Mouse (Mus musculus) erythroblast, embryonic 14.5 days (primary cell): ENCODE results near the gene Ntm.

Experiments
- GATA1 ChIP-seq: IDR thresholded peaks from 2 replicates; pipeline ENCODE4 v1.6.1; 2012; ENCODE audit warnings: low read length, inconsistent platforms, mixed read lengths
- TAL1 ChIP-seq: IDR thresholded peaks from 3 replicates; pipeline ENCODE4 v1.6.1; 2012; ENCODE audit warnings: low read length, inconsistent platforms, mixed read lengths

DNA sequence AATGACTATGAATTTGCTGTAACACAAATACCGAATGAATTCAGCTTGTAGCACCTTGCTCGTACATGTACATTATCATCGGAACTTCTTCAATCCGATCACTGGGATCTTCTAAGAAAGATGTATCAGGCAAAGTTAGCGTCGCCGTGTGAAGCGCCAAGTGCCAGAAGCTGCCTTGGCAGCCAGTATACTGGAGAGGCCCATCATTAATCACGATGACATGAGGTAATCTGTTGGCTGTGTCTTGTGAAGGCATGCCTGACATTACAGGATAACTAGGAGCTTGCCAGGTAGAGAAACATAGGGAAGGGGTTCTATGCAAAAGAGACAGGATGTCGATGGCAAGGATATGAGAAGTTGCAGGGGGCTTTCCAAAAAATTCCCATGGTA, 376.6 kb downstream of the Ntm start:
- TF ChIP-seq GATA1 (no peak), TAL1 (no peak)
